Mouse (Mus musculus) liver (tissue): ENCODE data around the gene Med11.
"Not testable (repeated sequence)": the region's sequence is repeated elsewhere in the genome, so short reads cannot be mapped to it uniquely, and the experiment has no call there.

Source experiments
- DNase-seq: peaks from one replicate; pipeline ENCODE4 v3.0.0-alpha.2; 2020; ENCODE audit warnings: mixed read lengths

Med11 gene

DNA sequence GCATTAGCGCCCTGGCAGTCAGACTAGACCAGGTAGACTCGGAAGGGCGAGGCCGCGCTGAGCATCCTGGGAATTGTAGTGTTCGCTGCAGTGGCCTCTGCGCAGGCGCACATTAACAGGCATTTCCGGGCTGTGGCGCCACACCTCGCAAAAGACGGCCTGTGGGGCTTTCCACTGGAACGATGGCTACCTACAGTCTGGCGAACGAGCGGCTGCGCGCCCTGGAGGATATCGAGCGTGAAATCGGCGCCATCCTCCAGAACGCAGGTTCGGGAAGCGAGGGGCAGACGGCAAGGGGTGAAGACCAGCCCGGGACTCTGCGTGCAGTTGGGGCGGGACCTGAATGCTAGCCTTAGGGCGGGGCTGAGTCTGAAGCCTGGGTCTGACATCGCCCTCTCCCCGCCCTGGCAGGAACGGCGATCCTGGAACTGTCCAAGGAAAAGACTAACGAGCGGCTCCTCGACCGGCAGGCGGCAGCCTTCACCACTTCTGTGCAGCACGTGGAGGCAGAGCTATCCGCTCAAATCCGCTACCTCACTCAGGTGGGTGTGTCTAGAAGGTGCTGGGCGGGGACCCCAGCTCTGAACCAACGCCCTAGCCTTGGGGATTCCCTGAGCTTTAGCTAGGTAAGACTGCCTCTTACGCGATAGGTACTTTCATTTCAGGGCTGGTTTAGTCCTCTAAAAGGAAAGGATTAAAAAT lies at the start of gene Med11:
TSS of gene Med11 (plus strand) at position 123 of the 702 bp plus-strand sequence.
- peak; percentile 96 for DNase-seq

DNA sequence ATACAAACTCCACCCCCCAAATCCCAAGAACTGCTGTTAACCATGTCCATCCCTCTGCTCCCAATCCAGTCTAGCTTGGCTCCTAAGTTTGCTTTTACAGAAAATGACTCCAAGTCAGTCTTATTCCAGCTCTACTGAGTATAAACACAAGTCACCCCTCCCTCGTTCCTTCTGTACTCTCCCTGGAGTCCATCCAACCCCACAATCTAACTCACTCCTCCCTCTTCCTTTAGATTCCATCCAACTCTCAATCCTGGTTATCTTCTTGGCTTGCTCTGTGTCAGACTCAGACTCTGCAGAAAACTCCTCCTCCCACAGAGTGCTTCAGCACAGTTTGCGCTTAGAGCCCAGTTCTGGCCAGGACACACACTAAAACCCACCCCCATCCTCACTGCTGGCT lies 48.1 kb upstream of the Med11 start:
- no peak for DNase-seq

DNA sequence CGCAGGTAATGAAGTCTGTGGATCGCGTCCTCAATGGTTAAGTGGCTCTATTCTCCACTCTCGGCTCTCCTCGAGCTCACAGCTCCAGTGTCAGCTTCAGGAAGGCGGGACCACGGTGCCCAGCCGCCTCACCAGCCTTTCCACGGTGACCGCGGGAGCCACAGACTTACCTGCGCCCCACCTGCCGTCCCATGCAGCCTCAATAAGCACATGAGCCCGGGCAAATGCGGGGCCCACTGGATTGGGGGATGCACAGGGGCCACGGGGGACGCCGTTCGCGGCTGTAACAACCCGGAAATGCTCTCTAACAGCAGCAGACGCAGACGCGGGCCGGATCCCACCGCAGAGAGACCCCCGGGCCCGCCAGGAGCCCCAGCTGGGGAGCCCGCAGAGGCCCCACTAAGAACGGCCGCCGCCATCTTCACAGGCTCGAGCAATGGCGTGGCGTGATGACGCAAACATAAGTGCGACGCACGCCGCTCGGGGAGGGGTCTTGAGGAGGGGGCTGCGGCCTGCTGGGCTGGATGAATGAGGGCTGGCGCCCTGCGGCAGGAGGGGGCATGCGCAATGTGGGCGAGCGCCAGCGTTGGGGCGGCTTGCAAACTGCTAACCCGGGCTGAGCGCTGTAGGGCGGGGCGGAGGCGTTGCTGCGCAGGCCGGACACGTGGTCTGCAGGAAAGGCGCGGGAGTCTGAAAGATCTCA lies 42.0 kb upstream of the Med11 start, which contains the start of gene Pelp1:
TSS of gene Pelp1 (minus strand) at position 438 of the 703 bp plus-strand sequence.
- DNase-seq = peak; percentile 90

DNA sequence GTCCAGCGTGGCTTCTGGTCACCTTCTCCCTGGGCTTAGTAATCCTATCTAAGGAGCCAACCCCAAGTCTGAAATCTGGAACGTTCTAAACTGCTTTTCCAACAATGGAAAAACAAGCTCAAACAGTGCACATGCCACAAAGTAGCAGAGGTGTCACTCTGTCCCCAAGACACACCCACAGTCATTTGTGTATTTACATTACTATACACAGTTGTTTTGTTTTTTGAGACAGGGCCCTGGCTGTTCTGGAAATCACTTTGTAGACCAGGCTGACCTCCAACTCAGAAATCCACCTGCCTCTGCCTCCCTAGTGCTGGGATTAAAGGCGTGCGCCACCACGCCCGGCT lies 41.4 kb upstream of the Med11 start:
- DNase-seq = no peak

DNA sequence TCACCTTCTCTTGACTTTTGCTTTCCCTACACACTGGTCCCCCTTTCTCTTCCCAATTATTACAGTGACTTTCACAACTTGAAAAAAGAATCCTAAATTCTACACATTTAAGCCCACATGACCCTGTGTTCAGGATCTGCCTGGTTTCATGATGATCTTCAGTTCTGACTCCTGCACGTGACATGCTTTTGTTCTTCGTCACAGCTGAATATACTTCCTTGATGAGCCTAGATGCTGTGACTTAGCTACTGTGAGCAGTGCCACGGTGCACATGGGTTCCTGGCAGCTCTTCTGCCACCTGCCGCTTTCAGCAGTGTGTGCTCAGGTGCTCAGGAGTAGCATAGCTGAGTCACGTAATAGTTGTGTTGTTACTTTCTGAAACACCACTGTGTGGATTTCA lies 39.1 kb upstream of the Med11 start:
- no peak for DNase-seq

DNA sequence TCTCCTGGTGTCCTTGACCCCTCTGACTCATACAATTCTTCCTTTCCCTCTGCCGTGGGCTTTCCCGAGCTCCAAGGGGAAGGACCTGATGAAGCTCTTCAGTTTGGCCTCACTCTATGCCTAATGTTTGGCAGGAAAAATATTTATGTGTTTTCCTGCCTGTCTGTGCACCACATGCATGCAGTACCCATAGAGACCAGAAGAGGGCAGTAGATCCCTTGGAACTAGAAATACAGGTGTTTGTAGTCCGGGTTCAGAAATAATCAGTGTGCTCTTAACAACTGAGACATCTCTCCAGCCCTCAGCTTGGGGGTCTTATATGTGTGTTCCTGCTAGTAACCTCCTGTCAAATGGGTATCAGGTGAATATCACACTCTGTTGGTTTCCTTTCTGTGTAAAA lies 37.8 kb upstream of the Med11 start:
- peak; percentile 80 for DNase-seq

DNA sequence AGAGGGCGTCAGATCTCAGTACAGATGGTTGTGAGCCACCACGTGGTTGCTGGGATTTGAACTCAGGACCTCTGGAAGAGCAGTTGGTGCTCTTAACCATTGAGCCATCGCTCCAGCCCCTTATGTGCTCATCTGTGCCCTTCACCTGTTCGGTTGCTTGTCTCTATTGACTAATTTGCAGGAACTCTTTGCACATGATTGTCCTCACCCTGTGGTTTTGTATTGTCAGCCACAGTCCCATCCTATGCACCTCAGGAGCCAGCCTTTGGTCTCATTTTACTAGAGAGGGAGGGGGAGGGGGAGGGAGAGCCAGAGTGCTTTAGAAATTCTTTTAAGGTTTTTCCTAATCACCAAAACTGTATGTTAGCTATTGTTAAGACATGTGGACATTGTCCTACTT lies 33.5 kb upstream of the Med11 start:
- DNase-seq = no peak

DNA sequence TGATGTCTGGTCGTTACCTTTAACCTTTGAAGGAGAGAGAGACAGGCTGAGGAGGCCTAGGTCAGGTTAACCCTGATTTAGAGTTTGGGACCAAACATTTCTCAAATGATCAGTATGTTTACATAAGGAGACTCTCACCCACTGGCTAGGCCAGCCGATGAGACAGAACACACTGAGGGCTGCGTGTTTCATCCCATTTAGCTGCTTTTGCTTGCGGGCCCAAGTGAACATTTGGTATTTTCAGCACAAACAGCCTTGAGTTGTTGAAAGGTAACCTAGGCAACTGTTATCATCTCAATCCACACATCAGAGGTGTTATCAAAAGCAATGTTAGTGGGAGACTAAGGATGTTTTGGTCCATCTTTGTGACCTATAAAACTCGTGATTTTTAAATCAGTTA lies 32.2 kb upstream of the Med11 start:
- no peak for DNase-seq

DNA sequence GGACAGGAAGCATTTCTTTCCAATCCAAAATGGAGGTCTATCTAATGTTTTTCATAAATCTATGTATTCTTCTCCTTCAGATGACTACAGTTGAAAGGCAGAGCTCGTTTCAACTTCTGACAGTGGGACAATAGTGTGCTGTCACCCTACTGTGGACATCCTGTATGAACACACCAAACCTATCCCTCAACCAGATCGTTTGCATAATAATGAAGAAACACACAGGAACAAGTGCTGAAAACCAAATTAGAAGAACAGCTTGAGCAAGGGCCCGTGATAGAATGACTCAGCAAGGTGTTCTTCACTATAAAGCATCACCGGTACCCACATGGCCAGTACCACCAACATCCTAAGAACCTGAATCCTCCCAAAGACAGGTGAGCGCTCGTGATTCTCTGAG lies 25.1 kb upstream of the Med11 start:
- DNase-seq = not testable (repeated sequence)

DNA sequence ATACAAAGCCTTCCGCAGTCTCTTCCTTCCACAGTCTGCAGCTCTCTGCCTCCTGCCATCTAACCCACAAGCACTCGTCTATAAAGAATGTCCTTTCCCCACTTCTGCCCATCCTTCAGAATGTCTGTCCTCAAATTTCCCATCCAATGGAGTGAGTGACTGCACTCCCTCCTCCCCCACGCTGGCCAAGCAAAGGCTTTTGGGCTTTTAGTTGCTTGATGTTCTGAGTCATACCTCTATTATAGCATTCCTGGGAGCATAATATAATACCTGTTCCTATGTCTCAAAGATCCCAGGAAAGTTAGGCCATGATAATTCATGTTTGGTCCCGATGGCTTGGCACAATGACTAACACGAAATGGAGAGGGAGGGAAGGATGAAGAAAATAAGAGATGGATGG lies 20.1 kb upstream of the Med11 start:
- DNase-seq = no peak

DNA sequence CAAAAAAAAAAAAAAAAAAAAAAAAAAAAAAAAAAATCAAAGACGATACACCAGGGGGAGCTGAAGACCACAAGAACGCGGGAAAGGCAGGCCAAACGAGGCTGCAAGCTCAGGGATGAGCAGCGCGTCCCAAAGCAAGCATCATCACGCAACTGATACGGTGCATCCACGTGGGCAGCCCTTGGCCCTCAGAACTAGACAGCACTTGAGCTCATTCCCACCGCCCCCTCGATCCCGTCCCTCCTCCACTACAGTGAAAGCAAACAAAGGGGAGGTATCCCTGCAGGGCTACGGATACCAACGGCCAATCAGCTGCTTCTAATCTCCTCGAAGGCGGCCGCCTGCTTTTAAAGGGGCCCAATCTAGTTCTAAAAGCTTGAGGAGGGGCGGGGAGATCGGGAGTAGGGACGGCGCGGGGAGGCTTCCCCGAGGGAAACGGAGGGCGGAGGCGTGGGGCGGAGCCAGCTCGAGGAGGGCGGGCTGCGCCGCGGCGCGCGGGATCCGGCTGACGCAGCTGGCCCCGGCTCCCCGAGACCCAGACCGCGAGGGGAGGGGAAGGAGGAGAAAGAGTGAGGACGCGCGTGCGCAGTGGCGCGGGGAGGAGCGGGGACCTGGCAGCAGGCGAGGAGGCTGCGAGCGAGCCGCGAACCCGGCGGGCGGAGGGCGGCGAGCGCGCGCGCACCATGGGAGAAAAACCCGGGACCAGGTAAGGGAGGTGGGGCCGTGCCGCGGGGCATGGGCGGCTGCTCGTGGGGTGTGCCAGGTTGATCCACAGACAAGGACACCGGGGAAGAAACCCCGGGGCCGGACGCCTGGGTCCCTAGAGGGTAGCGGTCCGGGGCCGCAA lies 19.4 kb upstream of the Med11 start, which contains the start of gene Arrb2:
TSS of gene Arrb2 (plus strand) at position 588 of the 847 bp plus-strand sequence.
- DNase-seq = peak; percentile 99

DNA sequence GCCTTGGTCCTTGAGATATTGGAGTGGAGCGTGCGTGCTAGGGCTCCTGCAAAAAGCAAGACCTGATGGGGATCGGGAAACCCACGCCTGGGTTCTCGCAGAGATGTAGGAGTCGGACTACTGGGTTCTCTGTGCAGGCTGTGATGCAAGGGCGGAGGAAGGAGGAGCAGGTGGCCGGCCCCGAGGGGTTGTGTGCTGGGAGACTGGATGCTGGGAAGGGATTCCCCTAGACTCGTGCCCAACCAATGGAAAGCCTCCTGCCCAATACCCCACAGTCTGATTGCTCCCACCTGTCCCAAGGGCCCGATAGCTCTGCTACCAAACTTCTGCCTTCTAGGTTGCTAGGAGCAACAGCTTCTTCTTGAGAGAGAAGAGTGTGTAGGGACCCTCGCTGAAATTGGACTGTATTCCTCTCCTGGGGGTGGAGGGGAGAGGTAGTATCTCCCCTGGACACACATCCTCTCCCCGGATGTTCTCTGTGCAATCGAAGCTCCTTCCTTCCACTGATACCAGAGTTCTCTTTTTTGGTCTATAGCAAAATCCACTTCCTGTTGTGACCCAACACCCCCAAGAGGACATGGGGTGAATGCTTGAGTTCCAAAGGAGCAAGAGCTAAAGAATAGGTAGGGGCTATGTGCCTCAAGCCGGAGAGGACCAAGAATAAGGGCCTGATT lies 18.7 kb upstream of the Med11 start:
- DNase-seq = no peak

DNA sequence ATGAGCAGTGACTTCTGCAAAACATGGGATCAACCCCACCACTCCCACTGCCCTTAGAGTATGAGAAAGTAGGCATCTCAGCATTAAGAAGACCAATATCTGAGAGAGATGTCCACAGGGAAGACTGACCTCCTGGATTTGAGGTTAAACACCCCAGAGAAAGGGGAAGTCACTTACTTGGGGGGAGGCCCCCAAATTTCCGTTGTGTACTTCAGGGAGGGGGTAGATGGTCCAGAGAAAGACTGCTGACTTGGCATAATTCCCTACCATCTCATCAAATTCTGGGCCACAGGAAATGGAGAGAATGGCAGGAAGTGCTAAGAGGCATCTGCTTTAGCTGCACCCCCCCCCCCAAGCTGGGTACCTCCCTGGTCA lies 18.2 kb upstream of the Med11 start:
- DNase-seq = no peak

DNA sequence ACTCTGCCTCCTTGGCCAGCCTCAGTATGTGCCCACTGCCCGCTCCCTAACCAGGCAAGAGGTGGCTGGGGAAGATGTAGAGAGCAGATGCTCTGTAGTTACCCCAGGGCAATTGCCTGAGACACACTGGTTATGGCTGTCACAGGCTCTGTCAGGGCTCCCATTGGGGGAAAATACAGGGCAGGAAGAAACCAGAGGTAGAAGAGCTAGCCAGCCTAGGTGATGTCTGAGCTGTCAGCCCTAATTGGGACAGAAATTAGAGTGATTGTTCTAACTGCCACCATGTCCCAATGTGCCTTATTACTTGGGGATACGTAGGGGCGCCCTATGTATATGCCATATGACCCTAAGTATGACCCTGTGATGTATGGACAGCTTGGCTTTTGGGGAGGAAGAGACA lies 17.8 kb upstream of the Med11 start:
- no peak for DNase-seq

DNA sequence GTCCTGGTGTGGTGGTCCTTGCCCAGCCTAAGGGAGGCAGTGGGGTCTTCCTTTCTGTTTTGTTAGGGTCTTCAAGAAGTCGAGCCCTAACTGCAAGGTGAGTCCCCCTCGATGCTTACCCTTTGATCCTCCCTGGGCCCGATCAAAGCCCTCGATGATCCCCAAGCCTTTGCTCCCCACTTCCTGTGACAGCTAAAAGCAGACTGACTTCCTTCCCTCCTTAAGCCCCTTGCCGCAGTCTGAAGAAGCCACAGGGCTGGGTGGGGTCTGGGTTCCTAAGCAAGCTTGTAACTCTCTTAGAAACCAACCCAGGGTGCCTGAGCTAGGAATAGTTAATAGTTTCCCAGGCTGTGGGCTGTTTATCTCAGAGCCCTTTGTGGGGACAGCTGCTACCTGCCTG lies 16.2 kb upstream of the Med11 start:
- no peak for DNase-seq

DNA sequence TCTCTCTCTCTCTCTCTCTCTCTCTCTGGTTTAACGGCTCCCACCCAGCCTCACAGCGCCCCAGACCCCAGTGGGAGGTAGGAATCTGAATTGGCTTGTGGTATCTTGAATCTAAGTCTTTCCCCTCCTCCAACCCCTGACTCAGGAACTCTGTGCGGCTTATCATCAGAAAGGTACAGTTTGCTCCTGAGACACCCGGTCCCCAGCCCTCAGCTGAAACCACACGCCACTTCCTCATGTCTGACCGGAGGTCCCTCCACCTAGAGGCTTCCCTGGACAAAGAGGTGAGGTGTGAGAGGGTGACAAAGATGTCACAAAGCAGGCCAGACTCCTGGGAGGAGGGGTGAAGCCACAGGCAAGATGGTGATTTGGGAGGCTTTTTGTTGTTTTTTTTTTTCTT lies 14.3 kb upstream of the Med11 start:
- DNase-seq = no peak

DNA sequence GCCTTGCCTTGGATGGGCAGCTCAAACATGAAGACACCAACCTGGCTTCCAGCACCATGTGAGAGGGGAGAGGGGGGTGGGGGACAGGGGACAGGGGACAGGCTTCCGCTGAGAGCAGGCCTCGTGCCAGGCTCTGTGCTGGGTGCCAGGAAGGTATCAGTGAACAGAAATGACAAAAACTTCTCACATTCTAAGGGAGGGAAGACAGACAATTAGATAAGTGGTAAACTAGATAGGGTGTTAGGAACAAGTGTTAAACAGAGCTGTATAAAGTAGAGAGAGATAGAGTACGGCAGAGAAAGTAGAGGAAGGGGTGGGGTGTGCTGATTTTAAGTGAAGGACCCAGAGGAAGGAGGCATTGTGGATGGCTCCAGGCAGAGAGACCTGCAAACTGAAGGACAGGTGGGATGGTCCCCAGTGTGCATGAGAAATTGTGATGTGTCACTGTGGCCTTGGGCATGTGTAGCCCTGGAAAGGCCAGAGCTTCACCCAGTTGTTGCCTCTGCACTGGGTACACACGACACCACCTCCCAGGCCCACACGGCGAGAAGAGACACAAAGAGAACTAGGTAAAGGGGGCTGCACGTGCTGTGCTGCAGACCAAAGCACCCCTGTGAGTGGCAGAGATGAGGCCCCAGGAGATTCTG lies 12.9 kb upstream of the Med11 start:
- no peak for DNase-seq

DNA sequence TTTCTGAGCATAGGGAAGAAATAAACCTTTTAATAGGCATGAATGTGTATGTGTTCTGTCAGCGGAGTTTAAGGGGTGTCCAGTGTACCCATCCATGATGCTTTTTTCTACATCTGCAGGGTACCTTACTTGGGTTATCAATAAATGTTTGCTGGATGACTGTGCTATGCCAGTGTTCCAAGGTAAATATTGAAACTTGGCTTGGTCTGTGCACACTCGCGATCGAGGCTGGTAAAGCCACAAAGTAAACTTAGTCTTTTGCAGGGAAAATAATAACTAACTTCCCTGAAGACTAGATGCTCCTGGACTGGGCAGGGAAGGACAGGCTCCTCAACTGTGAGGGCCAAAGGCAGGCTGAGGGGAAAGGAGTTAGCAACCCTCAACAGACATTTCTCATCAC lies 11.1 kb upstream of the Med11 start:
- no peak for DNase-seq

DNA sequence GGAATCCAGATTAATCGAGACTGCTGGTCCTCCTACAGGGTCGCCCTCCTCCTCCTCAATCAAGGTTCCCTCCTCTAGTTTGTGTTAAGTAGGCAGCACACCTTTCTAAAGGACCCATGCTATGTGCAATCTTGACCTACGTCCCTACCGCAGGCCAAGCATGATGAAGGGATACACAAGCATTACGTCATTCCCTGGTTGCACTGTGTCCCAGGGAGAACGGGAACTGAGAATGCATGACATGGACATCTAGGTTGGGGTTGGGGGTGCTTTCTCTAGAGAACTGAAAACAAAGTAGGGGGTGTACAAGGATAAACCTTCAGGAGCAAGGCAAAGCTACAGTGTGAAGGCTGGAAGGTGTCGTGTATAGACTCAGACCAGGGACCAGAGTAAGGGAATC lies 9.8 kb upstream of the Med11 start:
- DNase-seq = no peak

DNA sequence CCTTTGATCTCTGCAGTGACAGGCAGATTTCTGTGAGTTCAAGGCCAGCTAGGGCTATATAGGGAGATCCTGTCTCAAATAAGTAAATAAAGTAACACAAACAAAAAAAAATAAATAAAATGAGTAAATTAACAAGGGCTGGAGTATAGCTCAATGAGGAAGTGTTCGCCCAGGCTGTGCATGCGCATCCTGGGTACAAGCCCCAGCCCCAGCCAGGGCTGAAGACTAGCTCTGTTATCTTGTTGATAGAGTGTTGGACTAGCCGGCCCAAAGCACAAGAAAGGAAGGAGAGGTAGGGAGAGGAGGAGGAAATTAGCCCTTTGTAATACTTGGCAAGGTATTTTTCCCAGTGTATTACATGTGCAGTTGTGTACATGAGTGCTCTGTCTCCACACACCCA lies 7.8 kb upstream of the Med11 start:
- no peak for DNase-seq

DNA sequence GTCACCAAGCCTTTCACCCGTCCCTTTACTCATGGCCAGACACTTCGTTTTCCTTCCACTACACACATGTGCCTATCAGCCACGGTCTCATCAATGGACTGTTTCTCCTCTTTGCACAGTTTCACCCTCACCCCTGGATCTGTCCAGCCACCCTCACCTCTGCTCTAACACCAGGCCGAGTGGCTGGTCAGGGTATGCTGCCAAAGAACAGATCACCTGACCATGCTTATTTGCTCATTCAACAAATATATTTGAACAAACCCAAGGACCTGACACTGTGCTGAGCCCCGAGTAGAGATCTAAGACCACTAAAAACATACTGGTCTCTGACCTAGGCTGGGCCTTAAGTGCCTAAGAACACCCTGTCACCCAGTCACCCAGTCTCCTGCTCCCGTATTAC lies 7.1 kb upstream of the Med11 start:
- peak; percentile 42 for DNase-seq

DNA sequence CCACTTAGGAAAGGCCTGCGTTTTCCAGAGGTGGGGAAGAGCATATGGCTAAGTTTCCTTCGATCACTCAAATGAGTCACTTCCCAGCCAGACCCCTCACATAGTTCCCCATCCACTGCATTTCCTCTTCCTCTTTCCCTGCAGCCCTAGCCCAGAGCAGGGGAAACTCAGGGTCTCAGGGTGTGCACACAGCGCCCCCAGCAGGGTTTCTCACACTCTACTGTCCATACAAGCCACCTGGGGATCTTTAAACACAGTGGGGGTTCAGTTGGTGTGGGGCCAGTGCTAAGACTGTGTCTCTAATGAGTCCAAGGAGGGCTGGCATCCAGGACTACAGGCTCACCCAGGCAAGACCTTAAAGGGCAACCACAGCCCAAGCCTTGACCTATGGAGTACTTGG lies 5.0 kb upstream of the Med11 start:
- DNase-seq = no peak

DNA sequence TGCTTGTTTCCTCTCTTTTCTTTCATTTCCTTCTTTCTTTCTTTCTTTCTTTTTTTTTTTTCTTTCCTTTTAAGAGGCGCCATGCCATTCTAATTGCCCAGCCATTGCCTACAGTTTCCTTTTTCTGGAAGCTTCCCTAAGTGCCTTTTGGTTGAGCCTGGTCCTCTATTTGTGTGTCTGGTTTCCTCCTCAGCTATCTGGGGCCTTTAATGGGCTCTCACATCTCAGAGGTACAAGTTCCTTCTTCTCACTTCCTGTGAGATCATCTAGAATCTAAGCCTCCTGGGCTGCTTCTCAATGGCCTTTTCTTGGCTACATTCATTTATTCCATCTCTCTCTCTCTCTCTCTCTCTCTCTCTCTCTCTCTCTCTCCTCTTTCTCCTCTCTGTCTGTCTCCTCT lies 4.3 kb upstream of the Med11 start:
- DNase-seq = no peak
